Mouse (Mus musculus): ENCODE results near the gene Olfr1508. TPM values are rescaled to one million over a fixed set of nuclear protein-coding genes. Genes with fewer than 3 reads are reported as not detected.
"Not testable (repeated sequence)": the region's sequence is repeated elsewhere in the genome, so short reads cannot be mapped to it uniquely, and the experiment has no call there.

Olfr1508 gene
- polyA plus RNA-seq (2014; fragmentation: Nextera tagmentation; extraction: Ambion mirVana), result not detected in 2 replicates

GRCm38 (mm10) chr14:52467395-52467794 is at the start of gene Olfr1508:
Gene Olfr1508 (minus strand): TSS chr14:52467495.
- WGBS, result 71% methylated on average over 2 of the region's 2 CpGs
- Histone ChIP-seq H3K4me2 (replicated peaks; ENCODE audit: low read depth, low read length) (no peak within 1 kb of the TSS), H3K9me3 (ENCODE audit: control insufficient read depth, low read length) (no peaks in the 10 kb centered on the region), H3K27me3 (ENCODE audit: control insufficient read depth, insufficient read depth, low read length) (no peaks in the 10 kb centered on the region), H3K27ac (ENCODE audit: low read depth, low read length) (no peak within 1 kb of the TSS), H3K4me3 (ENCODE audit: low read depth, low read length) (no peak within 1 kb of the TSS), H3K9ac (ENCODE audit: low read depth, low read length) (no peak within 1 kb of the TSS), H3K4me1 (replicated peaks; ENCODE audit: control insufficient read depth, insufficient read depth, low read length) (no peaks in the 10 kb centered on the region), H3K36me3 (ENCODE audit: control insufficient read depth, insufficient read depth, low read length) (no peaks in the 10 kb centered on the region)
- ATAC-seq (ENCODE audit: low FRiP score), result no peak
- DNase-seq (ENCODE audit: low spot score), result no peak

- H3K9me3 ChIP-seq (ENCODE audit: control insufficient read depth, low read length), result no peaks in the 10 kb centered on the region
- no peak within 1 kb of the TSS for H3K4me3 ChIP-seq (ENCODE audit: low read depth, low read length)
- ATAC-seq (ENCODE audit: low FRiP score) (no peak), DNase-seq (ENCODE audit: low spot score) (no peak)
- 81% methylated on average over 4 of the region's 4 CpGs for WGBS
- H3K36me3 ChIP-seq (ENCODE audit: control insufficient read depth, insufficient read depth, low read length), result no peaks in the 10 kb centered on the region
- H3K4me1 ChIP-seq (replicated peaks; ENCODE audit: control insufficient read depth, insufficient read depth, low read length), result no peaks in the 10 kb centered on the region
- H3K4me2 ChIP-seq (replicated peaks; ENCODE audit: low read depth, low read length), result no peak within 1 kb of the TSS
- no peak within 1 kb of the TSS for H3K9ac ChIP-seq (ENCODE audit: low read depth, low read length)
- no peaks in the 10 kb centered on the region for H3K27me3 ChIP-seq (ENCODE audit: control insufficient read depth, insufficient read depth, low read length)
- H3K27ac ChIP-seq (ENCODE audit: low read depth, low read length), result no peak within 1 kb of the TSS
These were observed 28.2 kb upstream of the Olfr1508 start, which contains the start of gene Olfr1507 for GRCm38 (mm10) chr14:52495516-52495915. Gene Olfr1507 (minus strand): TSS chr14:52495749.

- Histone ChIP-seq H3K4me3 (ENCODE audit: low read depth, low read length) (no peak overlapping the region), H3K9me3 (ENCODE audit: control insufficient read depth, low read length) (no peaks in the 10 kb centered on the region), H3K27me3 (ENCODE audit: control insufficient read depth, insufficient read depth, low read length) (no peaks in the 10 kb centered on the region), H3K36me3 (ENCODE audit: control insufficient read depth, insufficient read depth, low read length) (no peaks in the 10 kb centered on the region), H3K27ac (ENCODE audit: low read depth, low read length) (no peak overlapping the region), H3K9ac (ENCODE audit: low read depth, low read length) (no peak overlapping the region), H3K4me1 (replicated peaks; ENCODE audit: control insufficient read depth, insufficient read depth, low read length) (no peaks in the 10 kb centered on the region), H3K4me2 (replicated peaks; ENCODE audit: low read depth, low read length) (no peak overlapping the region)
- no peak for ATAC-seq (ENCODE audit: low FRiP score)
- no peak for DNase-seq (ENCODE audit: low spot score)
- 89% methylated on average over 1 of the region's 1 CpGs for WGBS
These were observed 1.6 kb downstream of the Olfr1508 start for GRCm38 (mm10) chr14:52465738-52466137.

- Histone ChIP-seq H3K4me2 (replicated peaks; ENCODE audit: low read depth, low read length) (no peak overlapping the region), H3K27ac (ENCODE audit: low read depth, low read length) (no peak overlapping the region), H3K27me3 (ENCODE audit: control insufficient read depth, insufficient read depth, low read length) (no peaks in the 10 kb centered on the region), H3K36me3 (ENCODE audit: control insufficient read depth, insufficient read depth, low read length) (no peaks in the 10 kb centered on the region), H3K9ac (ENCODE audit: low read depth, low read length) (no peak overlapping the region), H3K4me1 (replicated peaks; ENCODE audit: control insufficient read depth, insufficient read depth, low read length) (no peaks in the 10 kb centered on the region), H3K9me3 (ENCODE audit: control insufficient read depth, low read length) (no peaks in the 10 kb centered on the region), H3K4me3 (ENCODE audit: low read depth, low read length) (no peak overlapping the region)
- DNase-seq (ENCODE audit: low spot score), result no peak
- ATAC-seq (ENCODE audit: low FRiP score), result no peak
These were observed 5.4 kb downstream of the Olfr1508 start for GRCm38 (mm10) chr14:52461928-52462327.

- ATAC-seq (ENCODE audit: low FRiP score), result no peak
- Histone ChIP-seq H3K4me3 (ENCODE audit: low read depth, low read length) (no peak overlapping the region), H3K36me3 (ENCODE audit: control insufficient read depth, insufficient read depth, low read length) (no peaks in the 10 kb centered on the region), H3K9ac (ENCODE audit: low read depth, low read length) (no peak overlapping the region), H3K27ac (ENCODE audit: low read depth, low read length) (no peak overlapping the region), H3K4me2 (replicated peaks; ENCODE audit: low read depth, low read length) (no peak overlapping the region), H3K9me3 (ENCODE audit: control insufficient read depth, low read length) (no peaks in the 10 kb centered on the region), H3K27me3 (ENCODE audit: control insufficient read depth, insufficient read depth, low read length) (no peaks in the 10 kb centered on the region), H3K4me1 (replicated peaks; ENCODE audit: control insufficient read depth, insufficient read depth, low read length) (no peaks in the 10 kb centered on the region)
- 90% methylated on average over 8 of the region's 8 CpGs for WGBS
- no peak for DNase-seq (ENCODE audit: low spot score)
These were observed 16.2 kb downstream of the Olfr1508 start for GRCm38 (mm10) chr14:52451138-52451537.

- ATAC-seq (ENCODE audit: low FRiP score), result no peak
- Histone ChIP-seq H3K9me3 (ENCODE audit: control insufficient read depth, low read length) (no peaks in the 10 kb centered on the region), H3K9ac (ENCODE audit: low read depth, low read length) (no peak within 1 kb of the TSS)
These were observed 24.6 kb downstream of the Olfr1508 start, which contains the start of gene Olfr1509 for GRCm38 (mm10) chr14:52442690-52443089. Gene Olfr1509 (plus strand): TSS chr14:52442990.

GRCm38 (mm10) chr14:52427686-52428085 is 39.6 kb downstream of the Olfr1508 start:
- no peaks in the 10 kb centered on the region for H3K4me1 ChIP-seq (replicated peaks; ENCODE audit: control insufficient read depth, insufficient read depth, low read length)
- H3K27ac ChIP-seq (ENCODE audit: low read depth, low read length), result no peak overlapping the region
- DNase-seq (ENCODE audit: low spot score) (no peak), ATAC-seq (ENCODE audit: low FRiP score) (no peak)
- no peak overlapping the region for H3K9ac ChIP-seq (ENCODE audit: low read depth, low read length)
- H3K9me3 ChIP-seq (ENCODE audit: control insufficient read depth, low read length), result no peaks in the 10 kb centered on the region
- no peak overlapping the region for H3K4me2 ChIP-seq (replicated peaks; ENCODE audit: low read depth, low read length)
- H3K36me3 ChIP-seq (ENCODE audit: control insufficient read depth, insufficient read depth, low read length), result no peaks in the 10 kb centered on the region
- no peak overlapping the region for H3K4me3 ChIP-seq (ENCODE audit: low read depth, low read length)
- WGBS, result 90% methylated on average over 1 of the region's 1 CpGs
- H3K27me3 ChIP-seq (ENCODE audit: control insufficient read depth, insufficient read depth, low read length), result no peaks in the 10 kb centered on the region

More at GRCm38 (mm10) chr14:52442690-52443089, 24.6 kb downstream of the Olfr1508 start, which contains the start of gene Olfr1509:
- Histone ChIP-seq H3K36me3 (ENCODE audit: control insufficient read depth, insufficient read depth, low read length) (no peaks in the 10 kb centered on the region), H3K27ac (ENCODE audit: low read depth, low read length) (no peak within 1 kb of the TSS), H3K4me1 (replicated peaks; ENCODE audit: control insufficient read depth, insufficient read depth, low read length) (no peaks in the 10 kb centered on the region), H3K4me3 (ENCODE audit: low read depth, low read length) (no peak within 1 kb of the TSS), H3K4me2 (replicated peaks; ENCODE audit: low read depth, low read length) (no peak within 1 kb of the TSS), H3K27me3 (ENCODE audit: control insufficient read depth, insufficient read depth, low read length) (no peaks in the 10 kb centered on the region)
- DNase-seq (ENCODE audit: low spot score), result no peak

GRCm38 (mm10) chr14:52414273-52414672 is 53.0 kb downstream of the Olfr1508 start, which contains the start of gene Olfr1510:
Gene Olfr1510 (minus strand): TSS chr14:52414373.
- Histone ChIP-seq H3K27ac (ENCODE audit: low read depth, low read length) (no peak within 1 kb of the TSS), H3K9me3 (ENCODE audit: control insufficient read depth, low read length) (no peaks in the 10 kb centered on the region), H3K36me3 (ENCODE audit: control insufficient read depth, insufficient read depth, low read length) (no peaks in the 10 kb centered on the region), H3K4me2 (replicated peaks; ENCODE audit: low read depth, low read length) (no peak within 1 kb of the TSS), H3K27me3 (ENCODE audit: control insufficient read depth, insufficient read depth, low read length) (no peaks in the 10 kb centered on the region), H3K4me1 (replicated peaks; ENCODE audit: control insufficient read depth, insufficient read depth, low read length) (no peaks in the 10 kb centered on the region), H3K9ac (ENCODE audit: low read depth, low read length) (no peak within 1 kb of the TSS), H3K4me3 (ENCODE audit: low read depth, low read length) (no peak within 1 kb of the TSS)
- ATAC-seq (ENCODE audit: low FRiP score), result no peak
- 91% methylated on average over 3 of the region's 3 CpGs for WGBS
- DNase-seq (ENCODE audit: low spot score), result no peak

- H3K4me3 ChIP-seq (ENCODE audit: low read depth, low read length); H3K4me2 ChIP-seq (replicated peaks; ENCODE audit: low read depth, low read length); H3K4me1 ChIP-seq (replicated peaks; ENCODE audit: control insufficient read depth, insufficient read depth, low read length); DNase-seq (ENCODE audit: low spot score); H3K36me3 ChIP-seq (ENCODE audit: control insufficient read depth, insufficient read depth, low read length); ATAC-seq (ENCODE audit: low FRiP score); H3K27me3 ChIP-seq (ENCODE audit: control insufficient read depth, insufficient read depth, low read length); H3K27ac ChIP-seq (ENCODE audit: low read depth, low read length); H3K9me3 ChIP-seq (ENCODE audit: control insufficient read depth, low read length); H3K9ac ChIP-seq (ENCODE audit: low read depth, low read length): not testable (repeated sequence)
- 82% methylated on average over 7 of the region's 10 CpGs for WGBS
These were observed 57.0 kb downstream of the Olfr1508 start for GRCm38 (mm10) chr14:52410142-52410919.
